Mouse (Mus musculus): ENCODE measurements around the gene Cxxc4.
"Not testable (repeated sequence)": the region's sequence is repeated elsewhere in the genome, so short reads cannot be mapped to it uniquely, and the experiment has no call there.

Gene Cxxc4

DNA sequence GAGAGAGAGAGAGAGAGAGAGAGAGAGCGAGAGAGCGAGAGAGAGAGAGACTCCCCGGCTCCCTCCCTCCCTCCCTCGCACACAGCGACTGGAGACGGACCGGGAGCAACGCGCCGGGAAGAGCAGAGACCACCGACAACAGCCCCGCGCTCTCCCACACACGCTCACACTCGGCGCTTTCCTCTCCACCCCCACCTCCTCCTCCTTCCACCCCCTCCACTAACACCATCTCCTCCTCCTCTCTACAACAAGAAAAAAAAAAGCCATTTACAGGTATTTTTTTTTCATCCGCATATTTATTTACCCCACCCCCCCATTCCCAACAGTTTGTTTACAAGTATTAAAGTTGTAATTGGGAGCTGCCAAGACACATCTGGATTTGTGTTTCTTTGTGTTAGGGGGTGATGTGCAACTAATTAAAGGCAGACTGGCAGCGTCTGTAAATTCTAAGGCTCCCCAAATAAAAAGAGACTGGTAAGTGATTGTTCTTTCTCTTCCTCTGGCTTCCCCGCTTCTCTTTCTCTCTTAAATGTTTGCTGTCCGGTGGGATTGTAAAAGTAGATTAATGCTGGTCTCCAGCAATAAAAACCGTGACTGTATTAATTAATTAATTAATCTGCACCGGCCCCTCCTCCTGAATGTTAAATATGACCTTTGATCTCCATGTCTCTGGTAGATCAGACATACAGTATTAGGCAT is at the start of gene Cxxc4:
TSS of gene Cxxc4 (plus strand) at position 71 of the 699 bp plus-strand sequence.
- in situ Hi-C loops (cut with MboI, MseI) = loop anchor here (25.0 kb wide), 1 partner anchor 1324 kb away; no protein-coding TSS in a partner anchor

DNA sequence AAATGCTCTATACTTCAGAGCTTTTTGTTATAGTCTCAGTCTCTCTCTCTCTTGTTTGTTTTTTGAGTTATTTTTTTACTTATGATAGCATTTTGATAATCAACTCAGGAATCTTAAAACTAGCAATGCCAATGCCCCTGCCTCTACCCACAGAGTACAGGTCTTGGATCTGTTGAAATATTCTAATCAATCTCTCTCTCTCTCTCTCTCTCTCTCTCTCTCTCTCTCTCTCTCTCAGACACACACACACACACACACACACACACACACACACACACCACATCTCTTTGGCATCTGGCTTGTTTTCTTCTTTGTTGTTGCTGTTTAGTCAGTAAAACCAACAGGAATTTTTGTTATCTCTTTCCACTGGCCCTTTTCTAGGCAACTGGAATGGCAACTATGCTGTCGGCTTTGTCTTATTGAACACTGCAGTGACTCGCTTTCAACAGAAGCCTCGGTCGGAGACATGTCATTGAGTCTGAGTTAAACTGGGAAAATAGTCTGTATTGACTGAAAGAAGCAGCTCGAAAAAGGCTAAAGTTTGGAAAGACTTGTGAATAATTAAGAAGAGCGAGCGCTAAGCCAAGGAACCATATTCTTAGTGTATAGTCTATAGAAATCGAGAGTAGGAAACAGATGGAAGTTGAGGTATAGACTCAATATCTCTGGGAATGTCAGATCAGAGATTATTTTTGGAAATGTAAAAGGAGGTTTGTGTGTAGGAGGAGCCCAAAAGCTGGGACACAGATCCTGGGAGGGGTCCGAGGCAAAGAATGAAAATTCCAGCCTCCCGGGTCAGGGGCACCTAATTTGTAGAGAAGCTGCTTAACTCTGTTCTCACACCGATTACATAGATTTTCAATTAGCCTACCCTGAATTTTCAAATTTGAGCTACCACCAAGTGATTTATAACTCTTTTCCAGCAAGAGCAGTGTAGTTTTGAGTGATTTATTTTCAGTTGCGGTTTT is 47.0 kb upstream of the Cxxc4 start:
- in situ Hi-C loops (cut with MboI, MseI) = no loop called here

DNA sequence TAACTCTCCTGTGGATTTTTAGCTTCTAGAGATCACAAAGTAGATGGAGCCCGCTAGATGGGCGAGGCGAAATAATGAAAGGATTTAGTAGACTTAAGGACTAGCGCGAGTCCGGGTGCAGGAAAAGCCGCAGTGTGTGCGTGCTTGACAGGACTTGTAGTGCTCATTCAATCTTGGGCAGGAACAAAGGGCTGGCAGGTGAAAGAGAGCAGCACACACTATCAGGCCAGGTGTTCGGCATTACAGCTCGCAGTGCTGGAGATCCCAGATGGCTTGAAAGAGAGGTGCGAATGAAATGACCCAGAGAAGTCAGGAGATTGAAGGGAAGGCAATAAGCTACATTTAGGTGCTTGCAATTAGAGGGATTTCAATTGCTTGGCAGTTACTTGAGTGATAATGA is 46.2 kb upstream of the Cxxc4 start:
- in situ Hi-C loops (cut with MboI, MseI) = no loop called here

DNA sequence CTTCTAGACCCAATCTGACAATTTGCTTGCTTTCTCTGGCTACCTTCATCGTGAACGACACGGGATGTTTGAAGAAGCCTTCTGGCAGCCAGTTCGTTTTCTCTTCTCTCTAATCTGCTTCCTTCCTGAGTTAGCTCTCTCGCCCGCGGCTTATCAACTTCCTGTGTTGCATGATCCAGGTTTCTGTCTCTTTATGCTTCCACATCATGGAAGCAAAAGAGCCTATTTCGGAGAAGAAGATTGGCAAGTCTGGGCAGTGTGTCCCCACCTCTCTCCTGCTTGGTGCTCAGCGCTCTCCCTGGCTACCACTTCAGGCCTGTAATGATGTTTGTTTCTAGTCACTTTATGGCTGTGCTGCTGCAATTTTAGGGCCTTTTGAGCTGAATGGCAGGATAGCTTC is 36.4 kb upstream of the Cxxc4 start:
- in situ Hi-C loops (cut with MboI, MseI) = no loop called here

DNA sequence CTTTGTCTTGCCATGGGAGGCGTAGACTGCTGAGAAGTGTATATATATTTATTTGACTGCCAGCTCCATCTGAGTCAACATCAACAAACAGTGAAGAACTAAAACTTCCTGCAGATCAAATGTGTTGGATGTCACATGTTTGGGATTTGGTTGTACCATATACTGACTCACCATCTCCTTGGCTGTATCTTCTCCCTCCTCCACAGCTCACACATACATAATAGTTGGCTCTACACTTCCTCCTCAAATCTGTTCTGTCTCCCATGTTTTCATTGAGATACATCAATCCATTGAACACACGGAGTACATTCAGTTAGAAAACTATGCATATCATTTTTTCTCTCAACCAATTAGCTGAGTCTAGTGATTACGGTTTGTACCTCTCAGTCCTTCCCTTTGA is 29.7 kb upstream of the Cxxc4 start:
- in situ Hi-C loops (cut with MboI, MseI) = no loop called here

DNA sequence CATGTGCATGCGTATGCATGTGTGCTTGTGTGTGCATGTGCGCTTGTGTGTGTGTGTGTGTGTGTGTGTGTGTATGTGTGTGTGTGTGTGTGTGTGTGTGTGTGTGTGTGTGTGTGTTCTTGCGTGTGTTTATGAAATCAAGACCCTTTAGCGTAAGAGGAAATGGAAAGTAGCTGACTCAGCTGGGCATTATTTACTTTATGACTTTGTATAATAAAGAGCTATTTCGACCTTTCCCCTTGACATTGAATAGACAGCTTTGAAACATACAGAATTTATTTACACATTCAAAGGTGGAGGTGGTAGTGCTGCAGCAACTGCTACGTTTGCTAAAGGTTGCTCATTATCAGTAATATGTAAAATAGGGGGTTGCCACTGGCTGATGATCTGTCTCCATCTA is 25.3 kb upstream of the Cxxc4 start:
- in situ Hi-C loops (cut with MboI, MseI) = no loop called here

DNA sequence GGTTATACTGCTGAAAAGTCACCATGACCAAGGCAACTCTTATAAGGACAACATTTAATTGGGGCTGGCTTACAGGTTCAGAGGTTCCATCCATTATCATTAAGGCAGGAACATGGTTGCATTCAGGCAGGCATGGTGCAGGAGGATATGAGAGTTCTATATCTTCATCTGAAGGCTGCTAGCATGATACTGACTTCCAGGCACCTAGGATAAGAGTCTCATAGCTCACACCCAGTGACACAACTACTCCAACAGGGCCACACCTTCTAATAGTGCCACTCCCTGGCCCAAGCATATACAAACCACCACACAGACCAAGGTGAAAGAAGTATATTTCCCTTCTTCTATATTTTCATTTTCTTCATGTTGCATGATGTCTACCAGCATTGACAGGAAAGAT is 16.4 kb upstream of the Cxxc4 start:
- in situ Hi-C loops (cut with MboI, MseI) = not testable (repeated sequence)

DNA sequence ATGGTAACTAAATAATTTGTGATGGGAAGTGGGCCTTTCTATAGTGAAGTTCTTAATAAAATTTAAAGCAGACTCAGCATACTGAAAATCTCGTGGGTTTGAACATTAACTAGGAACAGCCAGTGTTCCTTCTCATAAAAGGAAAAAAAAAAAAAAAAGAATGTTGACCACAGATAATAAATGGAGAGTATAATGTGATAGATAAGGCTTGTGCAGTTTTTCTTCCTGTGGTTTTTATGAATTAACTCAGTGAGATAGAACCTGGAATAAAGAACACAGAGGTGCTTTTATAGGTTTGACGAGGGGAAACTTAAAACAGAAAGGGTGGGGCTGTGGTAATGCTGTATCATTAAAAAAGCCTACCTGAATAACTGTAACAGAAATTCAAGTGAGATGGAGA is 15.3 kb upstream of the Cxxc4 start:
- in situ Hi-C loops (cut with MboI, MseI) = no loop called here

DNA sequence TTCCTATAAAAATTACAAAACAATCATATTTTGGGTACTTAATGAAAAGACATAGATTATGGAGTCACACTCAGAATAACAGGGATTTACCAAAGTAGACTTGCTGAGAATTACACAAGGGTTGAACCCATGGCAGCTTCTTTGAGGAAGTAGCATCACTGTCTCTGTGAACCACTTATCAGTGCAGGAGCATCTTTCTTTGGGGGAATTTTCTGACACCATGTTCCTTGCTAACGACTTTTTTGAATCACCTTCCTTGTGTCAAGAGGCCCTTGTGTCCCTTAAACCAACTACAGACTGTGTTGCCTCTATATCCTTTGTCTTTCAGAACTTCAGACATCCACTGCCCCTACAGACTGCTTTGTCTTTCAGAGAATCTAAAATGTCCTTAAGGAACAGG is 13.7 kb upstream of the Cxxc4 start:
- in situ Hi-C loops (cut with MboI, MseI) = no loop called here

DNA sequence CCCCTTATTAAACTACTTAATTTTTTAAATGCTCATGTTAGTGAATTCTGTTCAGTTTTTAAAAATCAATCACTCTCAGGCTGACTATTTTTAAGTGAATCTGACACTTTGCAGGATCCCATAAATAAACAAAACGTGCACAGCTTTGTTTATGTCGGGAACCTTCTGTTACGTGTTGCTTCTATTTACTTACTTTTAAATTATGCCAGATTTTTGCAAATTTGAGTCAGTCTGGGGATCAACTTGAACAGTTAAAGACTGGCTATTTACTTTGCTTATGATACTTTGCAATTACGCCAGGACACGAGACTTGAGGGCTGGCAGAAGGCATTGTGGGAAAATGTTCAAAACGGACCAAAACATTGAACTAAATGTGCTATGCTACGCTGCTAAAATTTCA is 12.3 kb upstream of the Cxxc4 start:
- in situ Hi-C loops (cut with MboI, MseI) = no loop called here

DNA sequence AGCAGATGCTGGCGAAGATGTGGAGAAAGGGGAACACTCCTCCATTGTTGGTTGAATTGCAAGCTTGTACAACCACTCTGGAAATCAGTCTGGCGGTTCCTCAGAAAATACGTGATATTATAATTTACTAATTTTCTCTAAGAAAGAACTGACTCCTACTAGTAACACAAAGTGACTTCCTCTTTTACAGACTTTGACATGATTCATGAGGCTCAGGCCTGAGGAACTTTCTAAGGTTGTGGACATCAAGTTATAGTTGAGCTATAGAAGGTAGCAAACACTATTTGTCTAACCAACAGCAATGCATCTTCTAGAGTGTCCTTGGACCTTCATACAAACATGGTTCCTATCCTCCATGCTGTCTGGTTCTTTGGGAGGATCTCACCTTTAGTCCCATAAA is 10.4 kb upstream of the Cxxc4 start:
- in situ Hi-C loops (cut with MboI, MseI) = loop anchor here (25.0 kb wide), 1 partner anchor 1314 kb away; no protein-coding TSS in a partner anchor

DNA sequence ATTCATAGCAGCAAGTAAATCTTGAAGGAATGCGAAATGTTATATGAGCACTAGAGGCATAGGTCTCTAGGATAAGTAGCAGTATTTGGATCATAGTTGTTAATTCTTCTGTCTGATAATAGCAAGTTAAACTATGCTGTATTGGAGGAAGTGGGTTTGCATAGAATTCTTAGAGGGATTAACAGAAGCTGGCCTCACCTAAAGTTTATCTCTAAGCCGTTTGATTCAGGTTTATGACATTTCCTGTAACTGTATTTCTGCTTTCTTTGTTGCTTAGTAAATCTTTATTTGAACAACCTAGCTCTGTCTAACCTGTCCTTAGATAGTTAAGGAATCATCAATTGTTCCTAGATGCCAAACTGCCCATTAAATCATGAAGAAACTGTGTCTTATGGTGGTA is 3.5 kb upstream of the Cxxc4 start:
- in situ Hi-C loops (cut with MboI, MseI) = loop anchor here (25.0 kb wide), 1 partner anchor 1320 kb away; no protein-coding TSS in a partner anchor

DNA sequence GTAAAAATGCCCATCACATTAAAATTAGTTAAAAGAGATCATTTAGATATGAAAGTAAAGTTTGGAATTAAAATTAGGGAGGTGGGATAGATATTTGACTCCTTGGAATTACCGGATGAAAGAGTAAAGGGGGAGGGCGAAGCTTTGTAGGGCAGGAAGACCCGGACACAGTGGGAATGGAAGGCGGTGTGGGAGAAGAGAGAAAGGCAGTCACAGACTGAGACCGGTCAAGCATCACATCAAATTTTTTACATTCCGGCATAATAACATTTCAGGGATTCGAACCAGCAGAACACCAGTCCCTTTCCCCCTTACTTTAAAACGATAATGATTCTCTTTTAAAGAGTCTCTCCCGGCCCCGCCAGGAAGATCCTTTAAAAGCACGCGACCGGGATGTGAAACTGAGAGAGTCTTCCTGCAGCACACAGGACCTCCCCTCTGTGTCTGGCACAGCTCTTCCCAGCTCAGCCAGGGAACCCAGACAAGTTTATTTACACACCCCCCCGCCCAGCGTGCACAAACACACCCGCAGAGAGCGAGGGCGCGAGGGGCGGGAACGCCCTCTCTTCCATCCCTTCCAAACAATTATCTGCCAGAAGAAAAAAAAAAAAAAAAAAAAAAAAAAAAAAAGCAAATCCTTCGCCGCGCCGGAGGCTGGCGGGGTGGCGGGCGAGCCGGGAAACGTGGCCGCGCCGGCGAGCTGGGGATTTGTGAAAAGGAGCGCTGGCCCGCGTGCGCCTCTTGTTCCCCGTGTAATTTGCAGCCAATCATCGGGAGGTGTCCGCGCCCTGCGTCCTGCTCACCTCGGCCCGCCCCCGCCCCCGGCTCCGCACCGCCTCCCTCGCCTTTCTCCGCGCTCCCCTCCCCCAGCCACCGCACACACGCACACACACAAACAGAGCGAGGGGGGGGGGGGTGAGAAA is 532 bp upstream of the Cxxc4 start:
- in situ Hi-C loops (cut with MboI, MseI) = loop anchor here (25.0 kb wide), 1 partner anchor 1323 kb away; no protein-coding TSS in a partner anchor

DNA sequence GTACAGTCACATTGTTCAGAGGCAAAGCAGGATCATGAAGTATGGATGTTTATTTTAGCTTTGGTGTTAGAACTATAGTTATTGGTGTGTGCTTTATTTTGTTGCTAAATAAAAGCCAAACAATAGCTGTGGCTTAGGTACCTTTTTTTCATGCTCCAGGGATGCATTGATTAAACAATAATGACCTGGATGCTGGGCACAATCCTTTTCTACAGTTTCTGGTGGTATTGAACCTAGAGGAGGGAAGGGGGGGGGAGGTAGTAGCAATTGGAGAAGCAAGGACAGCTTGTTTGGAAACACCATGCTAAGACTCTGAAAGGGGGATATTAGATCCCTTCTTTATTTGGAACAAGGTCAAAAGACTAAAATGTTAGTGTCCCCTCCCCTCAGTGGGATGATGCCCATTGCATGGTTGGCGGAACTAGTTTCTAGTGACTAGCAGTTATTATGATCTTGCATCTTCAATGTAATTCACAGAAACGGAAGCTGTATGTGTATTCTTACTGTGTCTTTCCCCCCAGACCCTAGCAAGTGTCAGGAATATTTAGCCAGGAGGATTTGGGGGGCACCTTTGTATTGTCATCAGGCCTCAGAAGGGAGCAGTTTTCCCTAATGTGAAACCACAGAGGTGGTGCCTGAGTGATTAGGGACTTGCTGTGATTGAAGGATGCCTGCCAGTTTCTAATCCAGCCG is 975 bp downstream of the Cxxc4 start:
- in situ Hi-C loops (cut with MboI, MseI) = loop anchor here (25.0 kb wide), 1 partner anchor 1325 kb away; no protein-coding TSS in a partner anchor

DNA sequence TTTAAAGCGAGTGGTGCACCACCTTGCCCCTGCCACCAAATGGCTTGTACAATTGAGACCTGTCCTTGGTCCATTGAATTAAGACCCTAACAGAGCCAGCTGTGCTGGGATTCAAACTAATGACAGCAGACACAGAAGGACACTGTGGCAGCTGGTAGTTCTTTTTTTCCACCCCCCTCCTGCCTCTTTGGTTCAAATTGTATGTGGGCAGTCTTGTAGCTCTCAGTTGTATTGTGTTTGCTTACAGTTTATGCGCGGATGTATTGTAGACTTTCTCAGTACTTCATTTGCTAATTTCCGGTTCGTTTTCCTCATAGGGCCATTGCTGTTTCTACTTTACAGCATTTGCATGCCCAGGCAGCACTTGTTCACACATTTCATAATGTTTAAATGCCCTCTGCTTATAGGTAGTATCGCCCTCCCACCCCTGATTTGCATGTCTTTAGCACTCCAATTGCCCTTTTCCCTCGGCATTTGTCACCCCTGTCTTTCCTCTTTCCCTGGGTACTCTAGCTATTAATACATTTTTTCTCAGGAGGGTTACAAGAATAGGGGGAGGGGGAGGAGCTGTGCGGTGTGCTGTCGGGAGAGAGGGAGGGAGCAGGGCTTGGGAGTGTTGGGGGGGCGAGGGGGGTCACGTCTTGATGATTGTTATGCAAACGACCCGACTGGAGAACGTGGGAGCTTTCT is 2.5 kb downstream of the Cxxc4 start:
- in situ Hi-C loops (cut with MboI, MseI) = loop anchor here (25.0 kb wide), 1 partner anchor 1326 kb away; no protein-coding TSS in a partner anchor

DNA sequence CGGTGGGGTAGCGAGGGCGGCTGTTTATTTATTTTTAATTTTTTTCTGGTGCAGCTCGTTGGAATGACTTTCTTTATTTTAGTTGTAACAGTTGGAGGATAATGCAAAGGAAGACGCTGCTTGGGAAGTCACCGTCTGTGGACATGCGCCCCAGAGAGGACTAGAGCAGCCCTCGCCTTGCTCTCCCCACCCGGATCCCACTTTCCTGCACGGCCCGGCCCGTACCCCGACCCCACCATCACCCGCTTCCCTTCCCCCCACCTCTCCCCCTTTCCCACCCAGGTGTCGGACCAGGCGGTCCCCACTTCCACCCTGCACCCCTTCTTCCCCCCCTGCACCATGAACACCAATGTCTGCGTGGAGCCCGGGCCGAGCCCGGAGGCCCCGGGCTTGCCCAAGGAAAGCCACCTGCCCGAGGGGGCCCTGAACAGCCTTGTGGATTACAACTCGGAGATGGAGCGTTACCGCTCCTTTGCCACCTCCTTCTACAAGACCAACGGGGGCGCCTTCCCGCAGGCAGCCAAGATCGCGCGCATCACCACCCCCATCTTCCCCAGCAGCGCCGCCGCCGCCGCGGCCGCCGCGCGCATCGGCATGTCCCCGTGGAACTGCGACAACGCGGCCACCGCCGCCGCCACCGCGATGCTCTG is 3.2 kb downstream of the Cxxc4 start:
- in situ Hi-C loops (cut with MboI, MseI) = loop anchor here (25.0 kb wide), 1 partner anchor 1327 kb away; no protein-coding TSS in a partner anchor

DNA sequence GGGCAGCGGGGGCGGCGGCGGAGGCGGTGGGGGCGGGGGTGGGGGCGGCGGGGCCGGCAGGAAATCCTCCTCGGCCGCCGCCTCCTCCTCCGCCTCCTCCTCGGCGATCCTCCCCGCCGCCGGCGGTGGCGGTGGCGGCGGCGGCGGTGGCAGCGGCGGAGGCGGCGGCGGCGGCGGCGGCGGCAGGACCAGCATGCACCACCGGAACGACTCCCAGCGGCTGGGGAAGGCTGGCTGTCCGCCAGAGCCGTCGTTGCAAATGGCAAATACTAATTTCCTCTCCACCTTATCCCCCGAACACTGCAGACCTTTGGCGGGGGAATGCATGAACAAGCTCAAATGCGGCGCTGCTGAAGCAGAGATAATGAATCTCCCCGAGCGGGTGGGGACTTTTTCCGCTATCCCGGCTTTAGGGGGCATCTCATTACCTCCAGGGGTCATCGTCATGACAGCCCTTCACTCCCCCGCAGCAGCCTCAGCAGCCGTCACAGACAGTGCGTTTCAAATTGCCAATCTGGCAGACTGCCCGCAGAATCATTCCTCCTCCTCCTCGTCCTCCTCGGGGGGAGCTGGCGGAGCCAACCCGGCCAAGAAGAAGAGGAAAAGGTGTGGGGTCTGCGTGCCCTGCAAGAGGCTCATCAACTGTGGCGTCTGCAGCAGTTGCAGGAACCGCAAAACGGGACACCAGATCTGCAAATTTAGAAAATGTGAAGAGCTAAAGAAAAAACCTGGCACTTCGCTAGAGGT is 3.9 kb downstream of the Cxxc4 start:
- in situ Hi-C loops (cut with MboI, MseI) = loop anchor here (10.0 to 25.0 kb wide), 2 partner anchors 955 to 1328 kb away; no protein-coding TSS in a partner anchor

DNA sequence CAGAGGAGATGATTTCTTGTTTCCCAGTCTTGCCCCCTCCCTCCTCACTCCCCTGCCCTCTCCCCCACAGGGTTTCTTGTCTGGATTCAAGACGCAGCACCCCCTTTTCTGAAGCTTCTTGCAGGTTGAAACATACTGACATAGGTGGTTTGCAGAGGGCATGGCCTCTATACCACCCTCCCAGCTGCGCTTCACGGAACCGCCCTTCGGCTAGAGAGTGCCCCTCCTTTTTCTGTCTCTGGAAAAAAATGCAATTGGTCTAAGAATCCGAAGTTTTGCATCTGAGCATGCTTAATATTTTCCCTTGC is 4.4 kb downstream of the Cxxc4 start:
- in situ Hi-C loops (cut with MboI, MseI) = loop anchor here (10.0 to 25.0 kb wide), 2 partner anchors 954 to 1328 kb away; no protein-coding TSS in a partner anchor

All from regulatory T cell (primary cell).